Mouse (Mus musculus): ENCODE measurements around the gene Plch1. TPM values are rescaled to one million over a fixed set of nuclear protein-coding genes. Genes with fewer than 3 reads are reported as not detected.

Gene Plch1
- total RNA-seq (2021): 1 to 10 TPM; 6.2 to 8.4 TPM
- long read RNA-seq, experiment 1, full-length matches to known transcripts: 1 of 7 reads
- long read RNA-seq, experiment 1, partial matches to known transcripts: 1 of 7 reads
- long read RNA-seq, experiment 1, other reads (novel, unspliced or antisense): 5 of 7 reads
- long read RNA-seq, experiment 2, partial matches to known transcripts: 0 of 2 reads
- long read RNA-seq, experiment 2, other reads (novel, unspliced or antisense): 2 of 2 reads

DNA sequence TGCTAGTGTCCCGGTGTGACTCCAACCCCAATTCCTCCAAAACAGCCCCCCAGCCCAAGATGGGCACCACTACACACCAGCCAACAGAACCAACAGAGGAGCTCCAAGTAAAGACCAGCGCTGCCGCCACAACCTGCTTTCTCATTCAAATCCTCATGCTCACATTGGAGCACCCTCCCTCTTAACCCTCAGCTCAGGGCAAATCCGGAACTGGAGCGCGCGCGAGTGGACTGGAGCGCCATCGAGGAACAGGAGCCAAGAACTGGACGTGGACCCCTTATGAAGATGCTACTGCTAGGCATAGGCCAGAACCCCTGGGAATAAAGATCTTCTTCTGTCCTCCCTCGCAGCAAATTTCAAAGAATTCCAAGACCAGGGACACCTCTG is at the start of gene Plch1:
TSS of gene Plch1 (minus strand) at position 164 of the 387 bp plus-strand sequence.
- DNase-seq (ENCODE audit: extremely low spot score in 1 of 2, low spot score in 2 of 2): peak; percentile 30 to 42
- intact Hi-C loops (cut with DNase I): no loop called here
- Histone ChIP-seq H3K4me3 (peak within 1 kb of the TSS; percentile 74), H3K27ac (no peak within 1 kb of the TSS)
- no peak for TF ChIP-seq CTCF (IDR thresholded peaks at IDR 0.05)

DNA sequence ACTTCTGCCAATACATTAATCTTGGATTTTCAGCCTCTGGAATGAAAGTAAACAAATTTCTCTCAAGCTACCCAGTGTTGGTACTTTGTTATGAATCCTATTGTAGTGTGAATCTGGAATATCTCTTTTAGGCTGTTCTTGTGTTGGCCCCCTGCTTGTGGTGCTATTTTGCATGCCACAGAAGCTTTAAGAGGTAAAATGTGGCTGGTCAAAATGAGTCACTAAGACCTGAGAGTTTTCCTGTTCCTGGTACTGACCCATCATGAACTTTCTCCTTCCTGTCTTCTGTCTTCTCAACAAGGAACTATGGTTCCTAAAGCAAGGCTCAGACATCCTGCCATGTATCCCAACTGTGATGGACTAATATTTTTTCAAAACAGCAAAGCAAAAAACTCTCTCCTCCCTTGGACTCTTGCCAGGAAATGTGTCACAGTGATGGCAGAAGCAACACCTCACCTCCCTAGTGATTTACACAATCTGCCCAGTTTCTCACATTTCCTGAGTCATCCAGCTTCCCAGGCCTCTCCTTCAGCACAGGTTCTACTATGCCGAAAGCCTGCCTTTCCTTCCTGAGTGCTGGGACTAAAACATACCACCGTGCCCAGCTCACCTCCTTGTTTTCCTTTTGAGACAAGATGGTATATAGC is 42.1 kb upstream of the Plch1 start:
- intact Hi-C loops (cut with DNase I): no loop called here
- H3K4me3 ChIP-seq: no peak overlapping the region
- no peak for TF ChIP-seq CTCF (IDR thresholded peaks at IDR 0.05)
- no peak overlapping the region for H3K27ac ChIP-seq
- peak; percentile 30 to 44 for DNase-seq (ENCODE audit: extremely low spot score in 1 of 2, low spot score in 2 of 2)

DNA sequence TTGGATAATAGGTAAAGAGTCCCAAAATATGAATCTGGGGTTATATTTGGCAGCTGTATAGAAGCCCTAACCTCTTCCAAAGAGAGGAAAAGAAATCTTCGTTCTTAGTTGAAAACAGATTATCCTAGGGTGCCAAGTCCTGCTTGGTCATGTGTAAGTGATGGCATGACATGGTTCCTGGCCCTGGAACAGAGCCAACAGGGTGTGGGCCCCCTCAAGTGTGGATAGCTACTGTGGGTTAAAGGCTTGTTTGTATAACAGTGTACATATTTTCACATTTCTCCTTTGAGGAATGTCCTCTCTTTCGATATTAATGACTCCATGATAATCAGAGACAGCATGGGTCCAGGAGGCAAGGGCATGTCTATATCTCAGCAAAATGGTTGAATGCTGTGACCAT is 39.7 kb upstream of the Plch1 start:
- Histone ChIP-seq H3K27ac (no peak overlapping the region), H3K4me3 (no peak overlapping the region)
- no peak for TF ChIP-seq CTCF (IDR thresholded peaks at IDR 0.05)
- intact Hi-C loops (cut with DNase I): no loop called here
- DNase-seq (ENCODE audit: extremely low spot score in 1 of 2, low spot score in 2 of 2): no peak

GRCm38 (mm10) chr3:63928878-63929859 is 29.9 kb upstream of the Plch1 start, which contains the start of gene E130311K13Rik:
Gene E130311K13Rik (minus strand): TSS chr3:63929472.
- DNase-seq (ENCODE audit: extremely low spot score in 1 of 2, low spot score in 2 of 2): peak; percentile 88 to 92
- intact Hi-C loops (cut with DNase I): loop anchor here (1.0 to 5.0 kb wide), 3 partner anchors 35 to 372 kb away; partner anchors contain the start of genes Gmps and Slc33a1
- TF ChIP-seq CTCF (IDR thresholded peaks at IDR 0.05): peak; percentile 99
- Histone ChIP-seq H3K27ac (peak within 1 kb of the TSS; percentile 98), H3K4me3 (peak within 1 kb of the TSS; percentile 94)

DNA sequence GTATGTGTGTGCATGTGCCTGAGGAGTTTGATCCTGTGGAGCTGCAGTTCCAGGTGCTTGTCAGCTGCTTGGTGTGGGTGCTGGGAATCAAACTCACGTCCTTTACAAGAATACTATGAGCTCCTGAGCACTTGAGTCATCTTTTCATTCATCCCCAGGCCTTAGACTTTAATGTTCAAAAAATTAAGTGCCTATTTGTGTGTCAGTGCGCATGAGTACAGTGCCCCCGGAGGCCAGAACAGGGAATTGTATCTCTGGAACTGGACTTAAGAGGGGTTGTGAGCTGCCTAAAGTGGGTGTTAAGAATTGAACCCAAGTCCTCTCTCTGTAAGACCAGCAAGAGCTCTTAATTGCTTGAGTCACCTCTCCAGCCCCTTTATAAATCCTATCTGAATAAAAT is 20.4 kb upstream of the Plch1 start:
- Histone ChIP-seq H3K27ac (no peak overlapping the region), H3K4me3 (no peak overlapping the region)
- intact Hi-C loops (cut with DNase I): no loop called here
- TF ChIP-seq CTCF (IDR thresholded peaks at IDR 0.05): peak; percentile 66
- no peak for DNase-seq (ENCODE audit: extremely low spot score in 1 of 2, low spot score in 2 of 2)

DNA sequence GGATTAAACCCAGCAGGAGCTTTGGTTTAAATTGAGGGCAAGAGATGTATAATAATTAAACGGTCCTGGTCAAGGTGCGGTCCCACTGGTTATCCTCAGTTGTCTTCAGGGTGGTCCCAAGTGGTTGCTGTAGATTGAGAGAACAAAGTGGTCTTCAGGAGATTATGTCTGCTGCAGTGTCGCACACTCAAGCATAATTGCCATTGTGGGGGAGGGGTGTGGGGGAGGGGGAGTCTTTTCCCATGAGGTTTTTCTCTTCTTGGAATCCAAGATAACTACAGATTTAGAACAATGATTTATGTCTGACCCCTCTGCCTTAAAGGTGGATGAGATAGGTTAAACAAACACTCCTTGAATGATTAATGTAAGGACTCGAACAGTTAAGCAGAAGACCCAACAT is 11.0 kb upstream of the Plch1 start:
- DNase-seq (ENCODE audit: extremely low spot score in 1 of 2, low spot score in 2 of 2): no peak
- Histone ChIP-seq H3K4me3 (no peak overlapping the region), H3K27ac (no peak overlapping the region)
- intact Hi-C loops (cut with DNase I): no loop called here
- TF ChIP-seq CTCF (IDR thresholded peaks at IDR 0.05): no peak

DNA sequence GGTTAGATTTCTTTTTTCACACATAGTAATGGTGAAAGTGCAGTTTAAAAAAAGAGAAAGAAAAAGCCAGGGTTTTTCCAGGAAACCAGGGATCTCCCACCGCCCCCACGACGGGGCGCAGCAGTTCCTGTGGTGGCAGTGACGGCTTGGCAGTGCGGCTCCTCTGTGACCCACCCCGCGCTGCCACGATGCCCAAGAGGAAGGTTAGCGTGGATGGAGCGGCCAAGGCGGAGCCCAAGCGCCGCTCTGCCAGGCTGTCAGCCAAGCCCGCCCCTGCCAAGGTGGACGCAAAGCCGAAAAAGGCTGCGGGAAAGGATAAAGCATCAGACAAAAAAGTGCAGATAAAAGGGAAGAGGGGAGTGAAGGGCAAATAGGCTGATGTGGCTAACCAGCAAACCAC is 6.0 kb upstream of the Plch1 start:
- DNase-seq (ENCODE audit: extremely low spot score in 1 of 2, low spot score in 2 of 2): no peak
- Histone ChIP-seq H3K27ac (no peak overlapping the region), H3K4me3 (peak overlapping the region; percentile 28)
- intact Hi-C loops (cut with DNase I): no loop called here
- TF ChIP-seq CTCF (IDR thresholded peaks at IDR 0.05): no peak

- no peak overlapping the region for H3K27ac ChIP-seq
- intact Hi-C loops (cut with DNase I): no loop called here
- TF ChIP-seq CTCF (IDR thresholded peaks at IDR 0.05): no peak
- no peak overlapping the region for H3K4me3 ChIP-seq
- DNase-seq (ENCODE audit: extremely low spot score in 1 of 2, low spot score in 2 of 2): no peak
Measured at GRCm38 (mm10) chr3:63904157-63904556, 4.9 kb upstream of the Plch1 start.

- intact Hi-C loops (cut with DNase I): no loop called here
- no peak overlapping the region; the same call in 1 of the 2 replicates for H3K4me3 ChIP-seq
- DNase-seq (ENCODE audit: extremely low spot score in 1 of 2, low spot score in 2 of 2): no peak
- TF ChIP-seq CTCF (IDR thresholded peaks at IDR 0.05): no peak
- no peak overlapping the region for H3K27ac ChIP-seq
Measured at GRCm38 (mm10) chr3:63900021-63900571, 824 bp upstream of the Plch1 start.

GRCm38 (mm10) chr3:63898581-63899308 is 527 bp downstream of the Plch1 start:
- intact Hi-C loops (cut with DNase I): no loop called here
- H3K27ac ChIP-seq: no peak overlapping the region
- DNase-seq (ENCODE audit: extremely low spot score in 1 of 2, low spot score in 2 of 2): peak; percentile 79 to 86
- H3K4me3 ChIP-seq: peak overlapping the region; percentile 74
- TF ChIP-seq CTCF (IDR thresholded peaks at IDR 0.05): no peak

- intact Hi-C loops (cut with DNase I): no loop called here
- no peak for TF ChIP-seq CTCF (IDR thresholded peaks at IDR 0.05)
- Histone ChIP-seq H3K4me3 (no peak overlapping the region), H3K27ac (no peak overlapping the region)
- DNase-seq (ENCODE audit: extremely low spot score in 1 of 2, low spot score in 2 of 2): no peak
Measured at GRCm38 (mm10) chr3:63897177-63897576, 2.1 kb downstream of the Plch1 start.

Data from left cerebral cortex, adult 2 months (tissue).